Mouse (Mus musculus): Measurements from ENCODE around the gene Pim3.

GRCm38 (mm10) chr15:88882851-88883250 lies 20.9 kb downstream of the Pim3 start:
- no peak for TF ChIP-seq POLR2A (IDR thresholded peaks at IDR 0.05; ENCODE audit: insufficient read length, low read depth)
- TF ChIP-seq MAX (IDR thresholded peaks at IDR 0.05; ENCODE audit: low read depth): no peak
- no peak for TF ChIP-seq MYOD1 (IDR thresholded peaks at IDR 0.05; ENCODE audit: control insufficient read depth in 1 of 3, insufficient read length in 2 of 3, low read depth in 2 of 3)
- TF ChIP-seq POLR2AphosphoS2 (IDR thresholded peaks at IDR 0.05; ENCODE audit: insufficient read length, low read depth): no peak
- no peak for TF ChIP-seq TCF3 (IDR thresholded peaks at IDR 0.05; ENCODE audit: insufficient read length, low read depth)
- TF ChIP-seq USF1 (IDR thresholded peaks at IDR 0.05; ENCODE audit: low read depth): no peak
- no peak for TF ChIP-seq SRF (IDR thresholded peaks at IDR 0.05; ENCODE audit: control insufficient read depth, insufficient read length, low read depth)
- TF ChIP-seq TCF12 (IDR thresholded peaks at IDR 0.05; ENCODE audit: insufficient read depth, poor library complexity, severe bottlenecking): no peak
- TF ChIP-seq MYOG (IDR thresholded peaks at IDR 0.05; ENCODE audit: control insufficient read depth in 1 of 3, insufficient read depth in 1 of 3, insufficient read length in 2 of 3, low read depth in 2 of 3): no peak
- TF ChIP-seq CEBPB (IDR thresholded peaks at IDR 0.05; ENCODE audit: insufficient read depth, poor library complexity, severe bottlenecking): no peak
- no peak for TF ChIP-seq E2F4 (IDR thresholded peaks at IDR 0.05; ENCODE audit: insufficient read depth)
